Mouse (Mus musculus): Measurements from ENCODE around the gene Gm10282. TPM values are rescaled to one million over a fixed set of nuclear protein-coding genes. Genes with fewer than 3 reads are reported as not detected.

The Gm10282 gene
- polyA plus RNA-seq, 1 experiment from 2014 or later: 1.1 TPM

DNA sequence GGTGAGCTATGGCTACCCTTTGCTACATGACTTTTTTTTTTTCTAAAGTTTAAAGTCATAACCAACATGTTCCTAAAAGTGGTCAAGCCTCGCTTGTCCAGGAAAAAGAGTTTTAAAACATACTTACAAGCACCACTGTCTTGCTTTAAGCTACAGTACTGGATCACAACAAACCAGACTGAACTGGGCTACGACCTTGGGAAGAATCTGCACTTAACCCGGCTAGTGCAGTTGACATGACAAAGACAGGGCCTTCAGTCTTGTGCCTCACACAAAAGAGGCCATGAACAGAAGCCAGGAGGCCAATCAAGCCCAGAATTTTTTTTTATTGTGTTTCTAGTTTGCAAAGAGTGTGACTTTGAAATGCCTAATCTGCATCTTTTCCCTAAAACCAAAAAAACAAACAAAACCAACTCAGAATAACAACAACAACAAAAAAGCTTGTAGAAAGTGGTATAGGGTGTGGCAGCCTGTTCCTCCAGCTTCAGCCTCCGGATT lies 29.1 kb upstream of the Gm10282 start:
- H3K27ac ChIP-seq: no peak overlapping the region
- WGBS (ENCODE audit: missing documents): 94% methylated on average over 4 of the region's 4 CpGs
- H3K4me3 ChIP-seq (ENCODE audit: inconsistent target): no peak overlapping the region
- no peaks in the 10 kb centered on the region for H3K36me3 ChIP-seq (ENCODE audit: inconsistent target)
- H3K79me2 ChIP-seq (ENCODE audit: inconsistent target): no peaks in the 10 kb centered on the region

DNA sequence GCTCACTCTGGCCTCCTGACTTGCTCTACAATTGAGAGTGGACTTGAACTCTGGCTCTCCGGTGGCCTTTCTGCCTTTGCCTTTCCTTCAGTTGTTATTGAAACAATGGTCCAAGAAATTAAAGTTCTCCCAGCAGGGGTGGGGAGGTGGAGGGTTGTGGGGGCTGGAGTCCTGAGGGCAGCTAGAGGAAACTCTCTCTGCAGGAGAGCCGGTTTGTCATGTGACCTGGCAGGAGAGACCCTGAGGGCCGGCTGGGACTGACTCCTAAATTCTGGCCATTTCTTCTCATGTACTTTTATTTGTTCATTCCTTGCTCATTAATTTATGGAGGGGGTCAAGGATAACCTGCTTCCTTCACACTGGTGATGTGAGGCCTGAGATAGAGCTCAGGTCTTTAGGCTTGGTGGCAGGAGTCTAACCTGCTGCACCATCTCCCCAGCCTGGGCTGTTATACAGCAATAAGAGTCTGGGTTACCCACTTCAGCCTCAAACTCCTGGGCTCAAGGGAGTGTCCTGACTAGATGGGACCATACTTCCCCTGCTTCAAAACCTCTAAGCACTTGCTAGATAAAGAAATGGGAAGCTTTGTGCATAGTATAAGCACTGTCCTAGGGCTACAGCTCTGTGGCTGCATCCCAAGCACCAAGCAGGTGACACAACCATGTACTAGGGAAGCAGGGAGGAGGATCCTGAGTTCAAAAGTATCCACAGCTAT lies 28.5 kb upstream of the Gm10282 start:
- H3K27ac ChIP-seq: no peak overlapping the region
- H3K79me2 ChIP-seq (ENCODE audit: inconsistent target): no peaks in the 10 kb centered on the region
- 87% methylated on average over 3 of the region's 3 CpGs for WGBS (ENCODE audit: missing documents)
- H3K36me3 ChIP-seq (ENCODE audit: inconsistent target): no peaks in the 10 kb centered on the region
- no peak overlapping the region for H3K4me3 ChIP-seq (ENCODE audit: inconsistent target)

DNA sequence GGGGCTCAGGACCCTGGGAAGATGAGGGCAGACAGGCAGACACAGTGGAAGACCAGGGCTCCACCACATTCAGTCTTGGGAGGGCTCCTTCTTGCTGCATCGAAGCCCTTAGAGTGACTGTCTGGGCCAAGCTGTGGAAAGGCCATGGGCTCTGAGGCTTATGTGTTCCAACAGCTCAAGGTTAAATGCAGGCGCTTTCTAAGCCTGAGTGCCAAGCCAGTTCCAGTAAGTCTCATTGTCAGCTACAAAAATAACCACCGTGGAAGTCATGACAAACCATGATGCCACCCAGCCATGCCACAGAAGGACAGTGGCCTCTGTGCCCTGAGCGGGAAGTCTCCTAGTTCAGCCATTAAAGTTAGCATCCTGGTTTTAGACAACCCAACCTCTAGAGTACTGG lies 26.6 kb upstream of the Gm10282 start:
- Histone ChIP-seq H3K4me3 (ENCODE audit: inconsistent target) (no peak overlapping the region), H3K27ac (no peak overlapping the region), H3K36me3 (ENCODE audit: inconsistent target) (no peaks in the 10 kb centered on the region), H3K79me2 (ENCODE audit: inconsistent target) (no peaks in the 10 kb centered on the region)
- 92% methylated on average over 4 of the region's 4 CpGs for WGBS (ENCODE audit: missing documents)

DNA sequence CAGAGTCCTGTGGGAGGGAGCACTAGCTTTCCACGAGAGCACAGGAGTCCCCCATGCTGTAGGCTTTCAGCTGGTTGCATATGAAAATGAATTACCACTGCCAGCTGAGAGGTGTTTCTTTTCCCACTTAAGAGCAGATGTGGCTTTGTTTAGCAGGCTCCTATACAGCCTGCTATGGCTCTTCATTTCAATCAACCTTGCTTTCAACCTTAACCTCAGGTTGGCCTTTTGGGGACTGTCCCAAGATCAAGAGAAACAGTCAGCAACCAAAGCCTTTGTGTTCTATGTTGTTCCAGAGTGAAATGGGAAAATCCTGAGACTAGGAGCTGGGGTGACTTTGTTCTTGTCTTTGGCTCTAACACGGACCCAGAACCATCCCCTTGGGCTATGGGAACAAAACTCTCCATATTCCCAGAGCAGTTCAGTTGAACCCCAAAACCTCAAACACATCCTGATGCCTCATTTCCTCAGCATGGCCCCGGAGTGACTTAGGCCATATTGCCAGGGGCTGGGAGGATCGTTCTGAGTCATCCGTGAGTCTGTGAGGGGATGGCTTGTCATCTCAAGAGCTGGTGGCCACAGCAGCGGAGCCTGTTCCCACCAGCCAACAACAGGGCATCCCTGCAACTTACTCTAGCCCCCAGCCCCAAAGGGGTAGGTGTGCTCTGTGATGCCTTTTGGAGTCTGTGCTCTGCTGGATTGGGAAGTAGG lies 25.9 kb upstream of the Gm10282 start:
- no peaks in the 10 kb centered on the region for H3K79me2 ChIP-seq (ENCODE audit: inconsistent target)

DNA sequence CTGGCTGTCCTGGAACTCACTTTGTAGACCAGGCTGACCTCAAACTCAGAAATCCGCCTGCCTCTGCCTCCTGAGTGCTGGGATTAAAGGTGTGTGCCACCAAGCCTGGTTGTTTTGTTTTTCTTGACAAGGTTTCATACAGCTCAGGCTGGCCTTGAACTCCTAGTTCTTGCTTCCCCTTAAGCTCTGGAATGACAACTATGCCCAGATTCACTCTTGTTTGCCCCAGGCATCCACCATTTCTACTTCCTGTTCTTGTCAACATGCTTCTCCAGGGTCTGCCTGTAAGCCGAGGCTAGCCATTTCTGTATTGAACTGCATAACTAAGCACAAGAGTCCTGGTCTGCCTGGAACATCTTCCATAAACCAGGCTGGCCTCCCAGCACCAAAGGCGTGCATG lies 24.1 kb upstream of the Gm10282 start:
- 90% methylated on average over 3 of the region's 3 CpGs for WGBS (ENCODE audit: missing documents)
- H3K79me2 ChIP-seq (ENCODE audit: inconsistent target): no peaks in the 10 kb centered on the region
- H3K36me3 ChIP-seq (ENCODE audit: inconsistent target): no peaks in the 10 kb centered on the region
- no peak overlapping the region for H3K27ac ChIP-seq
- no peak overlapping the region for H3K4me3 ChIP-seq (ENCODE audit: inconsistent target)

More for the DNA sequence above, 25.9 kb upstream of the Gm10282 start:
- 42% methylated on average over 6 of the region's 6 CpGs for WGBS (ENCODE audit: missing documents)
- Histone ChIP-seq H3K36me3 (ENCODE audit: inconsistent target) (no peaks in the 10 kb centered on the region), H3K4me3 (ENCODE audit: inconsistent target) (no peak overlapping the region), H3K27ac (no peak overlapping the region)

DNA sequence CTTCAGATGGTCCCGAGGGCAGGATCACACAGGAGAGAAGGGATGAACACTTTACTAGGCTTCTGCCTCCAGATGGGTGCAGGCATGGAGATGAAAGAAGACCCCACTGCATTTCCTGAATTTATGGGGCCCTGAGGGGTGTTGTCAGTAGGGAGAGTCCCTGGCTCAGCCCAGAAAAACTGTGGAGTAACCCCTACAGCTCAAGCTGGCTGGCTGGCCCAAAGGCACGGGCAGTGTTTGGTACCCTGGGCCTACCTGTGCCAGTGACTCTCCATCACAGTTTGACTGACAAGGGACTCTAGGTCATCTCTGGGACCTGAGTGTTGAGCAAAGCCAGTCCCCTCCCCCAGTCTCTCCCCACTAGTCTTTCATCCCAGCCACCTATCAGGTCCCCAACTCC lies 19.6 kb upstream of the Gm10282 start:
- peaks cover 21% of the 10 kb centered on the region for H3K79me2 ChIP-seq (ENCODE audit: inconsistent target)
- H3K4me3 ChIP-seq (ENCODE audit: inconsistent target): no peak overlapping the region
- no peaks in the 10 kb centered on the region for H3K36me3 ChIP-seq (ENCODE audit: inconsistent target)
- WGBS (ENCODE audit: missing documents): 85% methylated on average over 2 of the region's 2 CpGs
- no peak overlapping the region for H3K27ac ChIP-seq

DNA sequence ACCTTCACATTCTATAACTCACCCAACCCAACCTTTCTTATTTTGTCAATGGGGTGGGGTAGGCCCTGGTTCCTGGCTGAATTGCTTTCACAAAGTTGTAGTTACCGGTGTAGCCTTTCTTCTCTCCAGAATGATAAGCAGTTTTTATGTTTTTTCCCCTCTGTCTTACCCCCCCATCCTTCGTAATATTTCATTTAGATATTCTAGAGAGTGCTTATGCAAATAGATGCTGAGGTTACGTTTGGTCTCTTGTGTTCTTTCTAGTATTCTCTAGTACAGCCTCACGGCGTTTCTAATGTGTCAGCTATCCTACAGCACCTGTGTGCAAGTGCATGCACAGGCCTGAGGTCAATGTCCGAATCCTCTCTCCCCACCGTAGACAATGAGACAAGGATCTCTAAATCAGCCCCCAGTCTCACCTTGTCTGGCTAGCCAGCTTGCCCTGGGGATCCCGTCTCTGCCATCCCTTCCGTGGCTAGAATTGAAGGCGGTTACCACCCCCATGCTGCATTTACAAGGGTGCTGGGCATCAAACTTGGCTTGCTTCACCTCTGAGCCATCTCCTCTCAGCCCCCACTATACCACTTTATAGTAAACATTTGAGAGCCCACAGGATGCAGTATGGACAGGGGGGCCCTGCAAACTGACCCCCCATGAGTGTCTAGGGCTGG lies 19.1 kb upstream of the Gm10282 start:
- H3K36me3 ChIP-seq (ENCODE audit: inconsistent target): no peaks in the 10 kb centered on the region
- peaks cover 23% of the 10 kb centered on the region for H3K79me2 ChIP-seq (ENCODE audit: inconsistent target)
- 93% methylated on average over 10 of the region's 10 CpGs for WGBS (ENCODE audit: missing documents)
- H3K4me3 ChIP-seq (ENCODE audit: inconsistent target): no peak overlapping the region
- H3K27ac ChIP-seq: no peak overlapping the region

DNA sequence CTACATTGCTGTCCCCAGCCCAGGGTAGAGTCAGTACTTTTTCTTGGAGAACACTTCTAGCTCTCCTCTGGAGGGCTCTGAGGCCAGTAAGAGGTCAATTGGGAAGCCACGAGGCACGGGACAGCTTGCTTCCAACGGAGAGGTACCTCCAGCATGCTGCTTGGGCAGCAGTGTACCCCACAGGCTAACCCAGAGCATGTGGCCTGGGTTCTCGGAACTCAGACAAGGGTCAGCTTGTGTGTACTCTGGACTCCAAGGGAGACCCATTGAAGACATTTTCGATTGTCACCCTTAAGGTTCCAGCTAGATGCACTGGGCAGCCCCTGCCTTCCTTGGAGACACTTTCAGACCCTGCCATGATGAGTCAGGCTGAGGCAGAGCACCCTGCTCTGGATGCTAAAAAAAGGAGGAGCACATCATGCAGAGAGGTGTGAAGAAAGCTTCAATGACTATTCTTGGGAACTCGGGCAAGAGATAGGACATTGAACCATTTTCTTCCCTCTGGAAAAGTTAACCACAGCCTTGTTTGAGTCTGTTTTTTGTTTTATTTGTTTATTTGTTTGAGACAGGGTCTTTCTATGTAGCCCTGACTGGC lies 18.2 kb upstream of the Gm10282 start:
- Histone ChIP-seq H3K4me3 (ENCODE audit: inconsistent target) (no peak overlapping the region), H3K79me2 (ENCODE audit: inconsistent target) (peaks cover 26% of the 10 kb centered on the region), H3K27ac (peak overlapping the region; percentile 88), H3K36me3 (ENCODE audit: inconsistent target) (no peaks in the 10 kb centered on the region)
- 70% methylated on average over 6 of the region's 6 CpGs for WGBS (ENCODE audit: missing documents)

DNA sequence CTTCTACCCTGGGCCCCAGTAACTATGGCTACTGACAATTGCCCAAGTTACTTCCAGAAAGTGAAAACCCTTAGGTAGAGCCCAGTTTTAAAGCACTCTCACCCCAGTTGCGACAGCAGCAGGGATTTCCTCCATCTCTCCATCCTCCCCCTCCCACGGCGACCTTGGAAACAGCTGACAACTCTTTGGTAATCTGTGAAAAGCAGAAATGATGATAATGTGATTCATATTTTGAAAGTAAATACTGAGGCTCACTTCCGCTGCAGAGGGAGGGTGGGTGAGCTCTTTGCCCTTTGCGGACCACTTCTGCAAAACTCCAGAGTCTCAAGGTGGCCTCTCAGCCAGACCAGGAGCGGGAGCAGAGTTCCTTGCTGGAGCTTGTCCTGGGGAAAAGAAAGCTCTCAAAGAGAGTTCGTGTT lies 17.4 kb upstream of the Gm10282 start:
- Histone ChIP-seq H3K27ac (peak overlapping the region; percentile 88), H3K36me3 (ENCODE audit: inconsistent target) (no peaks in the 10 kb centered on the region), H3K79me2 (ENCODE audit: inconsistent target) (peaks cover 26% of the 10 kb centered on the region), H3K4me3 (ENCODE audit: inconsistent target) (no peak overlapping the region)
- 1% methylated on average over 7 of the region's 7 CpGs for WGBS (ENCODE audit: missing documents)

DNA sequence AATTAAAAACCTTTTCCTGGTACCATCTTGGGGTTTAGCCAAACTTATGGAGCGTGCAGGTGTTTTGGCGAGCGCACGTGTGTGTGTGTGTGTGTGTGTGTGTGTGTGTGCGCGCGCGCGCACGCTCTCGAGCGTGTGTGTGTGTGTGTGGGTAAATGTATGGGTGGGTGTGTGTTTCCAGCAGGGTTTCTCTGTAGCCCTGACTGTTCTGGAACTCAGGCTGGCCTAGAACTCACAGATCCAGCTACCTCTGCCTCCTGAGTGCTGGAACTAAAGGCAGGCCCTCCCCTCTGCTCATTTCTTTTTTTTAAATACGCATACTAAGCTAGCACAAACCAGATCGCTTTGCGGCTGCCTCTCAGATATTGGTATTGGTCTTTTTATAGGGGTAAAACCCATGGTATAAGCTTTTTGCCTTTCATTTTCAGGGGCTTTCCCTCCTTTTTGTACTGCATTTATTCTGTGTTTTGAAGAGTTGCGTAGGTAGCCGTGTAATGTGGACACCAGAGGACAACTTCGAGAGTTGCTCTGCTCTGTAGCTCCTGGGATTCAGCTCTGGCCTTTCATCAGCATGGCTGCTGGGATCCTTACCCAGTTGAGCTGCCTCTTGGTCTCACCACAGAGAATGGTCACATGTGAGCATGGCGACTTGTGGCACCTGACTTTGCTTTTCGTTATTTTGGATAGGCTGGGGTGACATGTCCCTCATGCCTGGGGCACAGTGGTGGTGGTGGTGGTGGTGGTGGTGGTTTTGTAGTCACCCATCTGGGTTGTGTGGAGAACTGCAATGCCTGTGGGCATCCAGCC lies 16.8 kb upstream of the Gm10282 start:
- no peaks in the 10 kb centered on the region for H3K36me3 ChIP-seq (ENCODE audit: inconsistent target)
- peak overlapping the region; percentile 63 for H3K4me3 ChIP-seq (ENCODE audit: inconsistent target)
- WGBS (ENCODE audit: missing documents): 78% methylated on average over 14 of the region's 20 CpGs
- peak overlapping the region; percentile 88 for H3K27ac ChIP-seq
- peaks cover 26% of the 10 kb centered on the region for H3K79me2 ChIP-seq (ENCODE audit: inconsistent target)

DNA sequence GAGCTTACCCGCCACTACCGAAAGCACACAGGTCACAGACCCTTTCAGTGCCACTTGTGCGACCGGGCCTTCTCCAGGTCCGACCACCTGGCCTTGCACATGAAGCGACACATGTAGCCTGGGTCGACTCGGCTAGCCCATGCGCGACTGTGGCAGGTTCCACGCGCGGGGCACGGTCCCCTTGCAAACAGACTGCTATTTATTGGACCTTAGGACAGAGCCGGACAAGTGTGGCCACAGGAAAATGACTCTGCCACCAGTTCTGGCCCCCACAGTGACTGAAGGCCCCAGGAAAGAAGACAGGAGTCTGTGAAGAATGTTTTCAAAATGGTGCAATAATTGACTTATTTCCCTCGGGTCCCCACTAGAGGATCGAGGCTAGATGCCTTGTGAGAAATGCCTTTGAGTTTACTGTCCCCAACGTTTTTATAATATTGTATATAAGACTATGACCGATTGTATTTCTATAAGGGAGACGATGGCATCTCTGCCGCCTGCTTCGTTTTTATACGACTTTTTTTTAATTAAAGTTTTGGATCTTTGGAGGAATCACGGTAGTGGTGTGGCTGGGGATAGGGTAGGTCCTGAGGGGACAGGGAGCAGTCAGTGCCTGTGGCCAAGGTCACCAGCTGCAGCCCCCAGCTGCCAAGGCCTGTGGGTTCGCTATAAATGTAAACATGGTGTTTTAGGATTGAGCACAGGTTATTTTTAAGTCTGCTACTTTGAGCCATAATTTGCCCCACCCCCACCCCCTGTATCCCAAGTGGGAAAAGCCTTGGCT lies 15.9 kb upstream of the Gm10282 start:
- peak overlapping the region; percentile 88 for H3K27ac ChIP-seq
- H3K36me3 ChIP-seq (ENCODE audit: inconsistent target): no peaks in the 10 kb centered on the region
- H3K4me3 ChIP-seq (ENCODE audit: inconsistent target): peak overlapping the region; percentile 63
- H3K79me2 ChIP-seq (ENCODE audit: inconsistent target): peaks cover 26% of the 10 kb centered on the region
- WGBS (ENCODE audit: missing documents): 88% methylated on average over 20 of the region's 25 CpGs

DNA sequence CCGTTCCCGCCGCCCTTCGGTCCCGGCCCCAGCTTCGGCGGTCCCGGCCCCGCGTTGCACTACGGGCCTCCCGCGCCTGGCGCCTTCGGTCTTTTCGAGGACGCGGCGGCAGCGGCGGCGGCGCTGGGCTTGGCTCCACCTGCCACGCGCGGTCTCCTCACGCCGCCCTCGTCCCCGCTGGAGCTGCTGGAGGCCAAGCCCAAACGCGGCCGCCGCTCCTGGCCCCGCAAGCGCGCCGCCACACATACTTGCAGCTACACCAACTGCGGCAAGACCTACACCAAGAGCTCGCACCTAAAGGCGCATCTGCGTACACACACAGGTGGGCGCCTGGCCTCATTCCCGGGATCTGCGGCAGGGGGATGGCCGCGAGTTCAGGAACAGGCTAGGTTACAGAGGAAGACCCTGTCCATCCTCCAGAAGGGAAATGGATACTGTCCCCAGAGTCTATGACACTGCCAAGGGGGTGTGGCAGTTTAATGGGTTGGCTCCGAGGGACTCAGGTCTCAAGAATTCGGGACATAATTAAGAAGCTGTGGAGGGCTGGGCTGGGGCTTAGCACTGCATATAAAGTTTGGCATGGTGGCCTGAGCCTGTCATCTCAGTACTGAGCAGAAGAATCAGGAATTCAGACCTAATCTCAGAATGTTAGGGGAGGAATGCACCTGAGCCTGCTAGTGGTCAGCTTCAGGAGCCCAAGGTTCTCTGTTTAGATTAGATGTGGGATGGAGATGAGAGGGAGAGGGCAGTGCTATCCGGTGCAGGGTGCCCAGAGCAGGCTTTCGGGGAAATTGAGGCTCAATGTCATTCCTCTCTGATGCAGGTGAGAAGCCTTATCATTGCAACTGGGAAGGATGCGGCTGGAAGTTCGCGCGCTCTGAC lies 15.1 kb upstream of the Gm10282 start:
- Histone ChIP-seq H3K79me2 (ENCODE audit: inconsistent target) (peaks cover 26% of the 10 kb centered on the region), H3K36me3 (ENCODE audit: inconsistent target) (no peaks in the 10 kb centered on the region), H3K4me3 (ENCODE audit: inconsistent target) (peak overlapping the region; percentile 63), H3K27ac (peak overlapping the region; percentile 88)
- 26% methylated on average over 40 of the region's 55 CpGs for WGBS (ENCODE audit: missing documents)

DNA sequence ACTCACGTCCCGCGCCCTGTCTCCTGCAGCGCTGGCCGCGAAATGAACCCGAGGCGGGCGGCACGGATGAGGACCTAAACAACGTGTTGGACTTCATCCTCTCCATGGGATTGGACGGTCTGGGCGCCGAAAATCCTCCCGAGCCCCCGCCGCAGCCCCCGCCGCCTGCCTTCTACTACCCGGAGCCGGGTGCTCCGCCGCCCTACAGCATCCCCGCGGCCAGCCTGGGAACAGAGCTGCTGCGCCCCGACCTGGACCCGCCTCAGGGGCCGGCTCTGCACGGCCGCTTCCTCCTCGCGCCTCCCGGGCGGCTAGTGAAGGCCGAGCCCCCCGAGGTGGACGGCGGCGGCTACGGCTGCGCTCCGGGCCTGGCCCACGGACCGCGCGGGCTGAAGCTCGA lies 14.3 kb upstream of the Gm10282 start:
- WGBS (ENCODE audit: missing documents): 1% methylated on average over 42 of the region's 48 CpGs

More for the DNA sequence above, 14.3 kb upstream of the Gm10282 start:
- Histone ChIP-seq H3K4me3 (ENCODE audit: inconsistent target) (peak overlapping the region; percentile 66), H3K27ac (peak overlapping the region; percentile 71), H3K79me2 (ENCODE audit: inconsistent target) (peaks cover 26% of the 10 kb centered on the region), H3K36me3 (ENCODE audit: inconsistent target) (no peaks in the 10 kb centered on the region)
